Mouse (Mus musculus): ENCODE data around the gene Dnah17. TPM values are rescaled to one million over a fixed set of nuclear protein-coding genes. Genes with fewer than 3 reads are reported as not detected.

Gene Dnah17
- polyA plus RNA-seq, 1 experiment from 2014 or later, result 0.15 TPM

- Histone ChIP-seq H3K27me3 (replicated peaks) (no peaks in the 10 kb centered on the region), H3K9ac (no peak overlapping the region), H3K9me3 (no peaks in the 10 kb centered on the region), H3K4me3 (replicated peaks) (no peak overlapping the region), H3K36me3 (no peaks in the 10 kb centered on the region), H3K4me2 (no peak overlapping the region), H3K27ac (no peak overlapping the region), H3K4me1 (no peaks in the 10 kb centered on the region)
- WGBS, result 47% methylated on average over 10 of the region's 10 CpGs
- ATAC-seq (ENCODE audit: insufficient read depth, low FRiP score, low read depth), result no peak
These were observed 10.5 kb upstream of the Dnah17 start for GRCm38 (mm10) chr11:118140771-118141565.

GRCm38 (mm10) chr11:118138347-118138746 lies 7.9 kb upstream of the Dnah17 start:
- no peak overlapping the region for H3K4me3 ChIP-seq (replicated peaks)
- WGBS, result 93% methylated on average over 6 of the region's 6 CpGs

GRCm38 (mm10) chr11:118136172-118136632 lies 5.8 kb upstream of the Dnah17 start:
- no peak for ATAC-seq (ENCODE audit: insufficient read depth, low FRiP score, low read depth)
- Histone ChIP-seq H3K4me2 (no peak overlapping the region), H3K9me3 (no peaks in the 10 kb centered on the region), H3K27me3 (replicated peaks) (no peaks in the 10 kb centered on the region), H3K4me1 (peaks cover 10% of the 10 kb centered on the region; the same call in 1 of the 2 replicates), H3K27ac (no peak overlapping the region), H3K9ac (no peak overlapping the region), H3K36me3 (no peaks in the 10 kb centered on the region), H3K4me3 (replicated peaks) (no peak overlapping the region)
- 58% methylated on average over 5 of the region's 5 CpGs for WGBS

More at GRCm38 (mm10) chr11:118138347-118138746, 7.9 kb upstream of the Dnah17 start:
- no peak overlapping the region for H3K27ac ChIP-seq
- ATAC-seq (ENCODE audit: insufficient read depth, low FRiP score, low read depth), result no peak
- H3K9me3 ChIP-seq, result no peaks in the 10 kb centered on the region
- peaks cover 7% of the 10 kb centered on the region; the same call in 1 of the 2 replicates for H3K4me1 ChIP-seq
- H3K36me3 ChIP-seq, result no peaks in the 10 kb centered on the region
- H3K9ac ChIP-seq, result no peak overlapping the region
- H3K27me3 ChIP-seq (replicated peaks), result no peaks in the 10 kb centered on the region
- no peak overlapping the region for H3K4me2 ChIP-seq

DNA sequence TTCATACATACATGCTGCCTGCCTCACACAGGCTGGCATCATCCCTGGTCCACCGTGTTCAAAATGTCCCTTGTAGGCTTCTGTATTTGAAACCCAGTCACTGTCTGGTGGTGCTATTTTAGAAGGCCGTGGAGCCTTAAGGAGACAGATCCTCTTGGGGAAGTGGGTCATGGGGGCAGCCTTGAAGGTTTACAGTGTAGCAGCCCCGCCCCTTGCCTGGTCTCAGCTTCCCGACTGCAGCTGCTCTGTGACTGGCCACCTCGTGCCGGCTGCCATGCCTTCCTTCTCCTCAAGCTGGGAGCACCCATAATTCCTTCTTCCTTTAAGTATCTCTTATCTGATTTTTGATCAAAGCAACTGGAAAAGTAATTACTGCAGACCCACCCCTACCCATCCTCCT lies 4.8 kb upstream of the Dnah17 start:
- Histone ChIP-seq H3K36me3 (no peaks in the 10 kb centered on the region), H3K9me3 (no peaks in the 10 kb centered on the region), H3K4me1 (peaks cover 10% of the 10 kb centered on the region; the same call in 1 of the 2 replicates), H3K9ac (no peak overlapping the region), H3K27ac (no peak overlapping the region), H3K27me3 (replicated peaks) (no peaks in the 10 kb centered on the region), H3K4me3 (replicated peaks) (no peak overlapping the region), H3K4me2 (no peak overlapping the region)
- WGBS, result 41% methylated on average over 6 of the region's 6 CpGs
- ATAC-seq (ENCODE audit: insufficient read depth, low FRiP score, low read depth), result no peak

DNA sequence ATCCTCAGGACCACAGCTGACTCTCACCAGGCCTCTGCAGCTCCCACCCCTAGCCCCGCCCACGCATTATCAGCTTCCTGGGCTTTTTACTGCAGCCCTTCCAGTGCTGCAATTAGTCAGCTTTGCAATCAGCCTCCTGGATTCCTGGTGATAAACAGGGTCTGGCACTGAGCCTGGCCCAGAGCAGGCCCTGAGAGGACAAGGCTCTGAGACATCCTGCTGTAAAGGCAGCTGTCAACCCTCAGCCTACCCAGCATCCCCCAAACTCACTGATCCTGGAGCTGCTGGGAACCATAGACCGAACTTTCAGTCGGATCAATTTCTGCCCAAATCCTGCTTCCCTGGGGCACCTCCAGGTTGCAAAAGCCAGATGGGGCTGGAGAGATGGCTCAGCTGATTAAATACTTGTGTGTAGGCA lies 3.3 kb upstream of the Dnah17 start:
- Histone ChIP-seq H3K9ac (no peak overlapping the region), H3K9me3 (no peaks in the 10 kb centered on the region), H3K36me3 (no peaks in the 10 kb centered on the region), H3K4me1 (peaks cover 10% of the 10 kb centered on the region; the same call in 1 of the 2 replicates), H3K27me3 (replicated peaks) (no peaks in the 10 kb centered on the region), H3K27ac (peak overlapping the region; percentile 72), H3K4me3 (replicated peaks) (no peak overlapping the region), H3K4me2 (no peak overlapping the region)
- ATAC-seq (ENCODE audit: insufficient read depth, low FRiP score, low read depth), result peak; percentile 62; the same call in 1 of the 2 replicates
- 25% methylated on average over 4 of the region's 4 CpGs for WGBS

DNA sequence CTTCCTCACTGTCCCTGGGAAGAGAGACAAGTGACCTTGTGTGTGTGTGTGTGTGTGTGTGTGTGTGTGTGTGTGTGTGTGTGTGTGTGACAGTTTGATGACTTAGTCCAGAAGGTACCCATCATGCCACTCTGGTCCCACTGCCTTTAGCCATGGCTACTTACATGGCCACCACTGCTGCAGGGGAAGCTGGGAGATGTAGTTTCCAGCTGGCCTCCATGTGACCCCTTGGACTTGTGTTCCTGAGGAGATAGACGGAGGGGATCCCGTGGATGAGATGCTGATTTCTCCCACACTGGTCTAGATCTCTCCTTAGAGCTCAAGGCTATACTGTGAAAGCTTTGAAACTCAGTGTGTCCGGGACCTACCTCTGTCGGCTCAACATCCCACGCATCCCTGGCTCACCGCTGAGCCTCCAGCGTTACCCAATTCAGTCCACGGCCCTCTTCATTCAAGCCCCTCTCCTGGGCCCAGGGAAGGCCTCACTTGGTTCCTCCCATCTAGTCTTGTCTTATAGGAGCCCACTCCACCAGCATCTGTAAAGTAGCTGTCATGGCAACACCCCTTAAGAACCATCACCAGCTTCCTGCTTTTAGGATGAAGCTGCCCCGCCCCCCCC lies 2.8 kb upstream of the Dnah17 start:
- 52% methylated on average over 9 of the region's 9 CpGs for WGBS
- Histone ChIP-seq H3K9ac (no peak overlapping the region), H3K36me3 (no peaks in the 10 kb centered on the region), H3K9me3 (no peaks in the 10 kb centered on the region), H3K4me1 (peaks cover 10% of the 10 kb centered on the region; the same call in 1 of the 2 replicates), H3K27me3 (replicated peaks) (no peaks in the 10 kb centered on the region), H3K4me3 (replicated peaks) (no peak overlapping the region), H3K27ac (peak overlapping the region; percentile 72), H3K4me2 (no peak overlapping the region)
- no peak for ATAC-seq (ENCODE audit: insufficient read depth, low FRiP score, low read depth)

DNA sequence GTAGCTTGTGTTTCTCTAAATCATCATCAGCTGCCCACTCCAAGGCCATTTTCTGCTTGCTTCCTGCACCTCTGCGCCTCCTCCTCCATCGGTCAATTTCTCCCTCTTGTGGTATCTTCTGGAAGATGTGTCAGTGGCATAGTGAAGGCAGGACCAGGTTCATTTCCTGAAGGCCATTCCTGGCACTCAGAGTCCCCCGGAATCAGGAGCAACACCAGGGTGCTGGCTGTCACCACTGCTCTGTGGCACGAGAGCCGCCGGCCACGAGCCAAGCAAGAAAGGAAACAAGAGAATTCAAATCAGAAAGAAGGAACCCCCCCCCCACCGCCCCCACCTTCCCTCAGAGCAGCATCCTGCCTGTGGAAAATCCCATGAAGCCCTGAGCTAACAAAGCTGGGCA lies 1.7 kb upstream of the Dnah17 start:
- 72% methylated on average over 8 of the region's 8 CpGs for WGBS
- ATAC-seq (ENCODE audit: insufficient read depth, low FRiP score, low read depth), result no peak
- Histone ChIP-seq H3K4me2 (no peak overlapping the region), H3K4me1 (peaks cover 10% of the 10 kb centered on the region; the same call in 1 of the 2 replicates), H3K9me3 (no peaks in the 10 kb centered on the region), H3K4me3 (replicated peaks) (no peak overlapping the region), H3K27ac (no peak overlapping the region), H3K36me3 (no peaks in the 10 kb centered on the region), H3K27me3 (replicated peaks) (no peaks in the 10 kb centered on the region), H3K9ac (no peak overlapping the region)

DNA sequence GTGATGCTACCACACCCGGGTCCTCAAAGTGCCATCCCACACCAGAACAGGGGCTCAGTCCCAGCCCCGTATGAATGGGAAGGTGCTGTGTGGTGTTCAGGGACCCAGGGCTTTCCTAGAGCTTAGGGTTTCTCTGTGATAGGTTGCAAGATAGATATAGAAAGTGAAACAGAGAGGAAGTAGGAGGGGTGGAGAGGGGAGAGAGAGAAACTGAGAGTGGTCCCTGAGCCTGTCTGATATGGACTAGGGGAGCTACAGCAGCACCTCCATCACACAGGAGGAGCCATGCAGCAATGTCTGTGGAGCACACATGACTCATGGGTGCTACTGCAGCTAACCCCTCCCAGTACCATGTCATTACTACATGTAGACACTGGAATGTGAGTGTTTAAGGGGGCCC lies 622 bp downstream of the Dnah17 start:
- 78% methylated on average over 2 of the region's 2 CpGs for WGBS
- H3K4me2 ChIP-seq, result no peak overlapping the region
- peaks cover 10% of the 10 kb centered on the region; the same call in 1 of the 2 replicates for H3K4me1 ChIP-seq
- H3K36me3 ChIP-seq, result no peaks in the 10 kb centered on the region
- H3K4me3 ChIP-seq (replicated peaks), result no peak overlapping the region
- H3K27me3 ChIP-seq (replicated peaks), result no peaks in the 10 kb centered on the region
- H3K9ac ChIP-seq, result no peak overlapping the region
- no peak overlapping the region for H3K27ac ChIP-seq
- ATAC-seq (ENCODE audit: insufficient read depth, low FRiP score, low read depth), result no peak
- no peaks in the 10 kb centered on the region for H3K9me3 ChIP-seq

DNA sequence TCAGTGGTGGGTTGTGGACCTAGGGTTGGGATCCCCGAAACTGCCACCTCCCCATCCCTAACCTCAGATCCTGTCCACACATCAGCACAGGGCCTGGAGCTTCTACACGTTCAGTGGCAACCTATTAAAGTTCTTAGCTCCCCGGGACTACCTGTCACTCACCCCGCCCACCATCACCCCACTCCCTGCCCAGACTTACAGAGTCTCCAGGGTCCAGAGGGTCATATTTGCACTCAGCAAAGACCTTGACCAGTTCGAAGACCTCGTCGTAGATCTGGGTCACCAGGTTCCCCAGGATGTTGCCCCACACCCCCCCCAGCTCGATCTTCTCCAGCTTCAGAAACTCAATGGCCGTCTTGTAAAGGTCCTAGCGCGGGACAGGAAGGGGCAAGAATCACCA lies 8.8 kb downstream of the Dnah17 start:
- Histone ChIP-seq H3K4me2 (no peak overlapping the region), H3K36me3 (no peaks in the 10 kb centered on the region), H3K4me1 (no peaks in the 10 kb centered on the region), H3K27ac (no peak overlapping the region), H3K4me3 (replicated peaks) (no peak overlapping the region), H3K9me3 (no peaks in the 10 kb centered on the region), H3K9ac (no peak overlapping the region), H3K27me3 (replicated peaks) (no peaks in the 10 kb centered on the region)
- 78% methylated on average over 11 of the region's 11 CpGs for WGBS
- no peak for ATAC-seq (ENCODE audit: insufficient read depth, low FRiP score, low read depth)

- Histone ChIP-seq H3K4me3 (replicated peaks) (no peak overlapping the region), H3K4me1 (no peaks in the 10 kb centered on the region)
These were observed 11.7 kb downstream of the Dnah17 start for GRCm38 (mm10) chr11:118118777-118119176.

DNA sequence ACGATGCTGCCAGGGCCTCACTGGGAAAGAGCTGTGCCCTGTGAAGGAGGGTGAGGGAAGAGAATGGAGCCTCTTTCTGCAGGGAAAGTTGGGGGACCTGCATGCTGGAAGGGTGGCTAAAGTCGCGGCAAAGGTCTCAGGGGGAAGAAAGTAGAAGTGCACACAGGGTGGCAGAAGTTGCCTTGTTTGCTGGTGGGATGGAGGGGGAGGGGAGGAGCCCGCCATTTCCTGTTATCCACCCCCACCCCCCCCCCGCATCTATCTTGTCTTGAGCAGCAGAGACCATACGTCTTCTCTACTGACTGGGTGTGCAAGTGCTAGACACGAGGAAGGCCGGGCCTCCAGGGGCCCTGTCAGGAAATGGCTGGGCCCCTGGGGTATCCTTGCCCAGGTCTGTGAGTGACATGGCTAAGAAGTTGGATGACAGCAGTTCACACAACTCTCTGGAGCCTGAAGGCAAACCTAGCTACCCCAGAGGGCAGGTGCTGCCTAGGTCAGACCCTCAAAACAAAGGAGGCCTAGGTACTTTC lies 15.8 kb downstream of the Dnah17 start:
- Histone ChIP-seq H3K36me3 (no peaks in the 10 kb centered on the region), H3K9ac (no peak overlapping the region), H3K9me3 (no peaks in the 10 kb centered on the region), H3K27ac (no peak overlapping the region), H3K27me3 (replicated peaks) (no peaks in the 10 kb centered on the region), H3K4me3 (replicated peaks) (no peak overlapping the region), H3K4me1 (no peaks in the 10 kb centered on the region), H3K4me2 (no peak overlapping the region)
- 51% methylated on average over 8 of the region's 8 CpGs for WGBS
- no peak for ATAC-seq (ENCODE audit: insufficient read depth, low FRiP score, low read depth)

More at GRCm38 (mm10) chr11:118118777-118119176, 11.7 kb downstream of the Dnah17 start:
- Histone ChIP-seq H3K27me3 (replicated peaks) (no peaks in the 10 kb centered on the region), H3K9ac (no peak overlapping the region), H3K27ac (no peak overlapping the region), H3K4me2 (no peak overlapping the region), H3K9me3 (no peaks in the 10 kb centered on the region), H3K36me3 (no peaks in the 10 kb centered on the region)
- 57% methylated on average over 8 of the region's 8 CpGs for WGBS
- ATAC-seq (ENCODE audit: insufficient read depth, low FRiP score, low read depth), result no peak
